Mouse (Mus musculus): ENCODE results near the gene Ccdc188. TPM values are rescaled to one million over a fixed set of nuclear protein-coding genes. Genes with fewer than 3 reads are reported as not detected.

Gene Ccdc188
- total RNA-seq, 1 experiment, result not detected

- H3K9ac ChIP-seq (ENCODE audit: insufficient read depth, low read depth, low read length, poor library complexity, severe bottlenecking), result no peak overlapping the region
- H3K9me3 ChIP-seq (ENCODE audit: control insufficient read depth, insufficient read depth, low read depth, low read length), result no peaks in the 10 kb centered on the region
- no peak overlapping the region for H3K4me3 ChIP-seq (ENCODE audit: insufficient read depth in 1 of 2, low read depth in 1 of 2, low read length in 2 of 2, poor library complexity in 1 of 2, severe bottlenecking in 1 of 2)
- TF ChIP-seq HCFC1 (IDR thresholded peaks at IDR 0.05; ENCODE audit: borderline replicate concordance, insufficient read depth, low read length) (no peak), ZNF384 (IDR thresholded peaks at IDR 0.05; ENCODE audit: low read depth, low read length) (no peak), ZC3H11A (IDR thresholded peaks at IDR 0.05; ENCODE audit: borderline replicate concordance, low read depth, low read length) (no peak), CHD2 (IDR thresholded peaks at IDR 0.05; ENCODE audit: low read depth, low read length) (no peak), MAFK (IDR thresholded peaks at IDR 0.05; ENCODE audit: insufficient read depth, low read depth, low read length) (no peak)
- DNase-seq (ENCODE audit: low read depth, low spot score), result no peak
- no peak overlapping the region for H3K27ac ChIP-seq (ENCODE audit: insufficient read depth, low read depth, low read length, poor library complexity, severe bottlenecking)
- in situ Hi-C loops (cut with MboI; ENCODE audit: low sequenced_read_pairs in 2 of 2, unreplicated experiment in 2 of 2), result loop anchor here (5.0 to 10.0 kb wide), 2 partner anchors 110 to 113 kb away; no protein-coding TSS in a partner anchor
- no peaks in the 10 kb centered on the region for H3K36me3 ChIP-seq (ENCODE audit: control insufficient read depth, insufficient read depth, low read length, poor library complexity, severe bottlenecking)
- H3K4me1 ChIP-seq (ENCODE audit: control insufficient read depth in 2 of 2, insufficient read depth in 2 of 2, low read length in 2 of 2, poor library complexity in 1 of 2), result no peaks in the 10 kb centered on the region
These were observed 2.8 kb upstream of the Ccdc188 start for GRCm38 (mm10) chr16:18214858-18215257.

- Histone ChIP-seq H3K4me3 (ENCODE audit: insufficient read depth in 1 of 2, low read depth in 1 of 2, low read length in 2 of 2, poor library complexity in 1 of 2, severe bottlenecking in 1 of 2) (no peak overlapping the region), H3K27ac (ENCODE audit: insufficient read depth, low read depth, low read length, poor library complexity, severe bottlenecking) (no peak overlapping the region), H3K36me3 (ENCODE audit: control insufficient read depth, insufficient read depth, low read length, poor library complexity, severe bottlenecking) (0 out of 2 replicates have a peak, but pooled peaks cover 4% of the 10 kb centered on the region), H3K4me1 (ENCODE audit: control insufficient read depth in 2 of 2, insufficient read depth in 2 of 2, low read length in 2 of 2, poor library complexity in 1 of 2) (no peaks in the 10 kb centered on the region), H3K9me3 (ENCODE audit: control insufficient read depth, insufficient read depth, low read depth, low read length) (no peaks in the 10 kb centered on the region), H3K9ac (ENCODE audit: insufficient read depth, low read depth, low read length, poor library complexity, severe bottlenecking) (no peak overlapping the region)
- in situ Hi-C loops (cut with MboI; ENCODE audit: low sequenced_read_pairs in 2 of 2, unreplicated experiment in 2 of 2), result loop anchor here in 1 of 2 experiments (10.0 kb wide), 1 partner anchor 114 kb away; no protein-coding TSS in a partner anchor
- TF ChIP-seq HCFC1 (IDR thresholded peaks at IDR 0.05; ENCODE audit: borderline replicate concordance, insufficient read depth, low read length) (no peak), ZNF384 (IDR thresholded peaks at IDR 0.05; ENCODE audit: low read depth, low read length) (no peak), MAFK (IDR thresholded peaks at IDR 0.05; ENCODE audit: insufficient read depth, low read depth, low read length) (no peak), CHD2 (IDR thresholded peaks at IDR 0.05; ENCODE audit: low read depth, low read length) (no peak), ZC3H11A (IDR thresholded peaks at IDR 0.05; ENCODE audit: borderline replicate concordance, low read depth, low read length) (no peak)
- DNase-seq (ENCODE audit: low read depth, low spot score), result no peak
These were observed 909 bp downstream of the Ccdc188 start for GRCm38 (mm10) chr16:18218580-18218996.

GRCm38 (mm10) chr16:18220001-18220400 is 2.3 kb downstream of the Ccdc188 start:
- no peak overlapping the region for H3K27ac ChIP-seq (ENCODE audit: insufficient read depth, low read depth, low read length, poor library complexity, severe bottlenecking)
- H3K9ac ChIP-seq (ENCODE audit: insufficient read depth, low read depth, low read length, poor library complexity, severe bottlenecking), result no peak overlapping the region
- in situ Hi-C loops (cut with MboI; ENCODE audit: low sequenced_read_pairs in 2 of 2, unreplicated experiment in 2 of 2), result no loop called here

GRCm38 (mm10) chr16:18220856-18221542 is 3.3 kb downstream of the Ccdc188 start:
- DNase-seq (ENCODE audit: low read depth, low spot score), result no peak
- in situ Hi-C loops (cut with MboI; ENCODE audit: low sequenced_read_pairs in 2 of 2, unreplicated experiment in 2 of 2), result no loop called here
- no peak overlapping the region for H3K9ac ChIP-seq (ENCODE audit: insufficient read depth, low read depth, low read length, poor library complexity, severe bottlenecking)
- H3K27ac ChIP-seq (ENCODE audit: insufficient read depth, low read depth, low read length, poor library complexity, severe bottlenecking), result no peak overlapping the region
- no peak for TF ChIP-seq ZC3H11A (IDR thresholded peaks at IDR 0.05; ENCODE audit: borderline replicate concordance, low read depth, low read length)
- TF ChIP-seq HCFC1 (IDR thresholded peaks at IDR 0.05; ENCODE audit: borderline replicate concordance, insufficient read depth, low read length), result no peak
- TF ChIP-seq ZNF384 (IDR thresholded peaks at IDR 0.05; ENCODE audit: low read depth, low read length), result no peak
- no peaks in the 10 kb centered on the region for H3K9me3 ChIP-seq (ENCODE audit: control insufficient read depth, insufficient read depth, low read depth, low read length)
- H3K4me3 ChIP-seq (ENCODE audit: insufficient read depth in 1 of 2, low read depth in 1 of 2, low read length in 2 of 2, poor library complexity in 1 of 2, severe bottlenecking in 1 of 2), result no peak overlapping the region
- H3K36me3 ChIP-seq (ENCODE audit: control insufficient read depth, insufficient read depth, low read length, poor library complexity, severe bottlenecking), result peaks cover 14% of the 10 kb centered on the region
- H3K4me1 ChIP-seq (ENCODE audit: control insufficient read depth in 2 of 2, insufficient read depth in 2 of 2, low read length in 2 of 2, poor library complexity in 1 of 2), result no peaks in the 10 kb centered on the region

More at GRCm38 (mm10) chr16:18220001-18220400, 2.3 kb downstream of the Ccdc188 start:
- Histone ChIP-seq H3K9me3 (ENCODE audit: control insufficient read depth, insufficient read depth, low read depth, low read length) (no peaks in the 10 kb centered on the region), H3K4me1 (ENCODE audit: control insufficient read depth in 2 of 2, insufficient read depth in 2 of 2, low read length in 2 of 2, poor library complexity in 1 of 2) (no peaks in the 10 kb centered on the region), H3K4me3 (ENCODE audit: insufficient read depth in 1 of 2, low read depth in 1 of 2, low read length in 2 of 2, poor library complexity in 1 of 2, severe bottlenecking in 1 of 2) (no peak overlapping the region), H3K36me3 (ENCODE audit: control insufficient read depth, insufficient read depth, low read length, poor library complexity, severe bottlenecking) (peaks cover 13% of the 10 kb centered on the region)
- DNase-seq (ENCODE audit: low read depth, low spot score), result no peak
- no peak for TF ChIP-seq ZNF384 (IDR thresholded peaks at IDR 0.05; ENCODE audit: low read depth, low read length)

GRCm38 (mm10) chr16:18221543-18221898 is 3.8 kb downstream of the Ccdc188 start:
- in situ Hi-C loops (cut with MboI; ENCODE audit: low sequenced_read_pairs in 2 of 2, unreplicated experiment in 2 of 2), result no loop called here
- Histone ChIP-seq H3K9ac (ENCODE audit: insufficient read depth, low read depth, low read length, poor library complexity, severe bottlenecking) (no peak overlapping the region), H3K27ac (ENCODE audit: insufficient read depth, low read depth, low read length, poor library complexity, severe bottlenecking) (no peak overlapping the region), H3K36me3 (ENCODE audit: control insufficient read depth, insufficient read depth, low read length, poor library complexity, severe bottlenecking) (peaks cover 18% of the 10 kb centered on the region), H3K9me3 (ENCODE audit: control insufficient read depth, insufficient read depth, low read depth, low read length) (no peaks in the 10 kb centered on the region), H3K4me3 (ENCODE audit: insufficient read depth in 1 of 2, low read depth in 1 of 2, low read length in 2 of 2, poor library complexity in 1 of 2, severe bottlenecking in 1 of 2) (no peak overlapping the region), H3K4me1 (ENCODE audit: control insufficient read depth in 2 of 2, insufficient read depth in 2 of 2, low read length in 2 of 2, poor library complexity in 1 of 2) (no peaks in the 10 kb centered on the region)
- no peak for DNase-seq (ENCODE audit: low read depth, low spot score)
- TF ChIP-seq ZNF384 (IDR thresholded peaks at IDR 0.05; ENCODE audit: low read depth, low read length) (no peak), HCFC1 (IDR thresholded peaks at IDR 0.05; ENCODE audit: borderline replicate concordance, insufficient read depth, low read length) (no peak), MAFK (IDR thresholded peaks at IDR 0.05; ENCODE audit: insufficient read depth, low read depth, low read length) (no peak), CHD2 (IDR thresholded peaks at IDR 0.05; ENCODE audit: low read depth, low read length) (no peak), ZC3H11A (IDR thresholded peaks at IDR 0.05; ENCODE audit: borderline replicate concordance, low read depth, low read length) (no peak)
